ENCODE assay signal across 11 mouse cellular contexts in the genomic region with DNA sequence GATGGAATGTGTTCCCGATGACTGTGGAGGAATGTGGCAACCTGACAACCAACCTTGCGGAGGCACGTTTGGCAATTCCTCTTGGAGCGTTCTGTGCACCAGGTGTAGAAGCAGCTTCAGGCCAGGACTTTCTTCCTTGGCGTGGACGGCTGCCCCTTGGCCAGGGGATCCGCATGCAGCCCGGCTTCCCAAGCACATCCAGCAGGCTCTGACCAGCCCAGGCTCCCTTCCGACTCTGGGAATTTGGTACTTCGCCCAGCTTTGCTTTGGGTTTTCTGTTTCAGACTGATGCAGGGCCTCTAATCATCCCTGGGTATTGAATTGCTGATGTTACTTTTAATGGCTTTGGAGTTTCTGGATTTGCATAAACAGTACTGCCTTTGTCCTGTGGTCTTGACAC. TPM values are rescaled to one million over a fixed set of nuclear protein-coding genes. Genes with fewer than 3 reads are reported as not detected.
DNase-seq lines count a peak whose midpoint lies in the region; ATAC-seq lines count a peak whose summit lies in the region.
"Had no signal": no experiment of that assay in that cellular context is flagged by ENCODE, and none has a peak within 500 bp of the region (broad histone marks: within the 10 kb centered on the region; RNA-seq: fewer than 3 reads in every experiment).

No protein-coding gene starts in this region.

- intact Hi-C loops in gastrocnemius, postnatal 14 days (cut with DNase I; ENCODE audit: low total_unique reads) = no loop called here

- peak; percentile 44; the same call in 1 of the 2 replicates for ATAC-seq in frontal cortex, adult (ENCODE audit: low TSS enrichment)
- ATAC-seq in monocyte, adult 5-6 weeks (replicated peaks; ENCODE audit: insufficient number of reproducible peaks, low FRiP score, low TSS enrichment, poor library complexity, severe bottlenecking) = no peak
- ATAC-seq in granulocyte monocyte progenitor cell, adult 5-6 weeks (replicated peaks; ENCODE audit: poor library complexity, severe bottlenecking) = no peak

- DNase-seq in frontal cortex, postnatal 25 days (ENCODE audit: low spot score in 2 of 2) = no peak
- DNase-seq in ZHBTc4 (ENCODE audit: low read depth, low spot score) = peak; percentile 74
- peak; percentile 80 for DNase-seq in gastrocnemius, postnatal 14 days
- peak; percentile 6 for DNase-seq in left cerebral cortex, adult 11 months (ENCODE audit: low spot score)
- DNase-seq in cerebellum, adult 11 months = no peak
- DNase-seq: kidney, postnatal 10 days; liver had no signal

RNA-seq across cellular contexts. Expression of a gene that starts 14.8 kb away (rescaled TPM):
- 1 to 10 TPM; 4.1 TPM for total RNA-seq in gastrocnemius, postnatal 14 days (2021)
- 0.21 TPM in 1 of 3 replicates, not detected in the others for total RNA-seq in monocyte, adult 5-6 weeks (2017)
- not detected in 2 replicates for total RNA-seq in granulocyte monocyte progenitor cell, adult 5-6 weeks (2014; fragmentation: Nextera tagmentation)
- total RNA-seq in granulocyte monocyte progenitor cell, adult 5-6 weeks (2017) = not detected in 2 replicates
- total RNA-seq: common myeloid progenitor, adult 5-6 weeks had no signal

RNA-seq across cellular contexts. Expression of a gene that starts 28.0 kb away (rescaled TPM):
- 10 to 100 TPM; 11.0 to 14.4 TPM for total RNA-seq in gastrocnemius, postnatal 14 days (2021)
- total RNA-seq in monocyte, adult 5-6 weeks (2017) = 6.7 to 18.1 TPM (median 10.7 TPM) in 3 replicates
- 52.9 and 57.0 TPM in 2 replicates for total RNA-seq in granulocyte monocyte progenitor cell, adult 5-6 weeks (2014; fragmentation: Nextera tagmentation)
- total RNA-seq in granulocyte monocyte progenitor cell, adult 5-6 weeks (2017) = 26.9 and 39.7 TPM in 2 replicates

Comparison
In these comparisons a context has a peak if more than half of its experiments do, and no peak if none do; other contexts are left out.
1. DNase-seq: peak in ZHBTc4 (single experiment), gastrocnemius, postnatal 14 days (single experiment) and left cerebral cortex, adult 11 months (single experiment); none in frontal cortex, postnatal 25 days (0 of 2) and cerebellum, adult 11 months (single experiment).